9 mouse cellular contexts compared by ENCODE assay signal in the genomic region with DNA sequence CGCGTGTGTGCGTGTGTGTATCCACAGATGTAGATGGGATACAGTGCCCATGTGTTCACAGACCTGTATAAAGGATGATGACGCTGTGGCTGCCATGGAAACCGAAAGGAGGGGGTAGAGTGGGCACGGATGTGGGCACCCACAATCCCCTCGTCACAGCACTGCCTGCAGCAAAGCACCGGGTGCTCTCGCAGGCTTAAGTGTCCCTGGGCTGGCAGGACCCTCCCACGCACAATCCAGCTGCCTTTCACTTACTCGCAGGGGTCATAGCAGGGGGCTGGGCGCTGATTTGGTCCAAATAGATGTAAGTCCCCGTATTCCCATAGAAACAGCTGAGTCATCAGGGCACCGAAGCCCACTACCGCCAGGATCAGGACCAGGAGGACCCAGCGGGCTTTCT. TPM values are rescaled to one million over a fixed set of nuclear protein-coding genes. Genes with fewer than 3 reads are reported as not detected.
DNase-seq lines count a peak whose midpoint lies in the region; ATAC-seq and TF ChIP-seq lines count a peak whose summit lies in the region.
"Had no signal": no experiment of that assay in that cellular context is flagged by ENCODE, and none has a peak within 500 bp of the region (broad histone marks: within the 10 kb centered on the region; RNA-seq: fewer than 3 reads in every experiment).

No protein-coding gene starts in this region.

- H3K36me3 ChIP-seq in forebrain, embryonic 14.5 days (ENCODE audit: control insufficient read depth, insufficient read depth, low read length), result peaks cover 30% of the 10 kb centered on the region
- H3K36me3 ChIP-seq in midbrain, embryonic 15.5 days (replicated peaks), result peaks cover 9% of the 10 kb centered on the region
- peaks cover 16% of the 10 kb centered on the region for H3K36me3 ChIP-seq in thymus, adult 2 months (ENCODE audit: control insufficient read depth, insufficient read depth, low read length)

- H3K9me3 ChIP-seq in forebrain, embryonic 14.5 days (replicated peaks; ENCODE audit: control insufficient read depth, low read length), result no peaks in the 10 kb centered on the region
- H3K9me3 ChIP-seq in midbrain, embryonic 15.5 days, result no peaks in the 10 kb centered on the region

- 73% methylated on average over 16 of the region's 16 CpGs for WGBS in forebrain, embryonic 14.5 days
- WGBS in midbrain, embryonic 15.5 days, result 57% methylated on average over 16 of the region's 16 CpGs
- WGBS in thymus, adult 2 months, result 10% methylated on average over 16 of the region's 16 CpGs

- no peak overlapping the region for H3K27ac ChIP-seq in forebrain, embryonic 14.5 days (ENCODE audit: low read depth, low read length)
- H3K27ac ChIP-seq in left cerebral cortex, adult 2 months, result peak overlapping the region; percentile 97
- no peak overlapping the region for H3K27ac ChIP-seq in midbrain, embryonic 15.5 days
- H3K27ac ChIP-seq in thymus, adult 2 months (ENCODE audit: control insufficient read depth, insufficient read depth, low read length), result peak overlapping the region; percentile 91

- TF ChIP-seq CTCF in left cerebral cortex, adult 2 months (IDR thresholded peaks at IDR 0.05), result no peak
- peak; percentile 40; the same call in 1 of the 2 replicates for TF ChIP-seq CTCF in thymus, adult 2 months (IDR thresholded peaks at IDR 0.05; ENCODE audit: borderline replicate concordance, control insufficient read depth, extremely low read depth, insufficient read depth, low read length, poor library complexity)

- peak; percentile 65 for ATAC-seq in forebrain, embryonic 14.5 days
- ATAC-seq in midbrain, embryonic 15.5 days (replicated peaks), result peak; percentile 37

- H3K27me3 ChIP-seq in forebrain, embryonic 14.5 days (replicated peaks; ENCODE audit: control insufficient read depth, insufficient read depth, low read length), result no peaks in the 10 kb centered on the region
- H3K27me3 ChIP-seq in midbrain, embryonic 15.5 days (replicated peaks), result no peaks in the 10 kb centered on the region
- H3K27me3 ChIP-seq in thymus, adult 2 months (ENCODE audit: control insufficient read depth, insufficient read depth, low read length), result no peaks in the 10 kb centered on the region

- peak; percentile 80 for TF ChIP-seq POLR2A in thymus, adult 2 months (IDR thresholded peaks at IDR 0.05; ENCODE audit: control insufficient read depth, extremely low read depth, insufficient read depth, low read length, poor library complexity)

- DNase-seq in gastrocnemius, postnatal 25 days, result peak; percentile 43
- DNase-seq in gastrocnemius, adult 18-20 months (ENCODE audit: low spot score), result no peak
- peak; percentile 93 to 98 for DNase-seq in CD8-positive naive resting alpha-beta T cell, adult 2 months (ENCODE audit: low read depth in 2 of 2, low spot score in 2 of 2)
- DNase-seq in forebrain, embryonic 14.5 days (ENCODE audit: low spot score), result peak; percentile 59
- peak; percentile 88 to 91 for DNase-seq in left cerebral cortex, adult 2 months (ENCODE audit: extremely low spot score in 1 of 2, low spot score in 2 of 2)
- DNase-seq in thymus, adult 2 months, result peak; percentile 95
- DNase-seq in embryo, embryonic 10 days (ENCODE audit: low spot score), result no peak

- peak overlapping the region; percentile 86 for H3K4me2 ChIP-seq in forebrain, embryonic 14.5 days (ENCODE audit: low read length)
- peak overlapping the region; percentile 75 for H3K4me2 ChIP-seq in midbrain, embryonic 15.5 days

- intact Hi-C loops in left cerebral cortex, adult 2 months (cut with DNase I), result no loop called here

- no peak overlapping the region; the same call in 1 of the 2 replicates for H3K9ac ChIP-seq in forebrain, embryonic 14.5 days (ENCODE audit: low read length)
- H3K9ac ChIP-seq in midbrain, embryonic 15.5 days, result no peak overlapping the region

- H3K4me3 ChIP-seq in forebrain, embryonic 14.5 days (ENCODE audit: low read depth, low read length), result peak overlapping the region; percentile 6; the same call in 1 of the 2 replicates
- H3K4me3 ChIP-seq in left cerebral cortex, adult 2 months, result peak overlapping the region; percentile 73
- H3K4me3 ChIP-seq in midbrain, embryonic 15.5 days, result peak overlapping the region; percentile 59
- H3K4me3 ChIP-seq in thymus, adult 2 months (ENCODE audit: control insufficient read depth, insufficient read depth, low read length), result peak overlapping the region; percentile 81

- peaks cover 8% of the 10 kb centered on the region; the same call in 1 of the 2 replicates for H3K4me1 ChIP-seq in forebrain, embryonic 14.5 days (ENCODE audit: control insufficient read depth, insufficient read depth, low read length)
- H3K4me1 ChIP-seq in midbrain, embryonic 15.5 days, result peaks cover 16% of the 10 kb centered on the region
- peaks cover 32% of the 10 kb centered on the region for H3K4me1 ChIP-seq in thymus, adult 2 months (replicated peaks; ENCODE audit: control insufficient read depth, insufficient read depth, low read length)

RNA-seq across cellular contexts. Expression of gene Pld3, which starts 11.6 kb away (rescaled TPM):
- total RNA-seq in gastrocnemius, postnatal 25 days (2021), result 10 to 100 TPM; 14.9 to 15.0 TPM
- total RNA-seq in gastrocnemius, adult 18-20 months (2021), result 10 to 100 TPM; 15.1 to 16.1 TPM
- 98.6 and 108 TPM in 2 replicates for polyA plus RNA-seq in forebrain, embryonic 14.5 days (2014; fragmentation: Nextera tagmentation; extraction: Ambion mirVana)
- total RNA-seq in left cerebral cortex, adult 2 months (2021), result 100 to 1,000 TPM; 746 to 788 TPM
- 156 and 157 TPM in 2 replicates for polyA plus RNA-seq in midbrain, embryonic 15.5 days (2015; fragmentation: Nextera tagmentation; extraction: Ambion mirVana)
- 456 and 516 TPM in 2 replicates for polyA plus RNA-seq in thymus, adult 2 months (2012; rRNA removed)

RNA-seq across cellular contexts. Expression of gene 2310022A10Rik, which starts 11.6 kb away (rescaled TPM):
- 100 to 1,000 TPM in 1 of 2 experiments, 10 to 100 TPM in 1; 88.3 to 110 TPM for total RNA-seq in gastrocnemius, postnatal 25 days (2021)
- 100 to 1,000 TPM; 103 to 116 TPM for total RNA-seq in gastrocnemius, adult 18-20 months (2021)
- polyA plus RNA-seq in forebrain, embryonic 14.5 days (2014; fragmentation: Nextera tagmentation; extraction: Ambion mirVana), result 26.3 and 31.2 TPM in 2 replicates
- total RNA-seq in left cerebral cortex, adult 2 months (2021), result 10 to 100 TPM; 25.9 to 27.1 TPM
- polyA plus RNA-seq in midbrain, embryonic 15.5 days (2015; fragmentation: Nextera tagmentation; extraction: Ambion mirVana), result 38.7 and 40.5 TPM in 2 replicates
- 58.0 and 58.1 TPM in 2 replicates for polyA plus RNA-seq in thymus, adult 2 months (2012; rRNA removed)

RNA-seq across cellular contexts. Expression of gene Hipk4, which starts 18.4 kb away (rescaled TPM):
- total RNA-seq in gastrocnemius, postnatal 25 days (2021), result under 1 TPM; 0.13 to 0.18 TPM
- not detected for total RNA-seq in gastrocnemius, adult 18-20 months (2021)
- 0.08 and 0.27 TPM in 2 replicates for polyA plus RNA-seq in forebrain, embryonic 14.5 days (2014; fragmentation: Nextera tagmentation; extraction: Ambion mirVana)
- total RNA-seq in left cerebral cortex, adult 2 months (2021), result under 1 TPM in 1 of 2 experiments, not detected in 1; 0.16 TPM
- polyA plus RNA-seq in midbrain, embryonic 15.5 days (2015; fragmentation: Nextera tagmentation; extraction: Ambion mirVana), result 0.83 and 0.99 TPM in 2 replicates
- polyA plus RNA-seq in thymus, adult 2 months (2012; rRNA removed), result 1.1 and 1.3 TPM in 2 replicates
- total RNA-seq: MEL had no signal

RNA-seq across cellular contexts. Expression of gene Prx, which starts 42.3 kb away (rescaled TPM):
- 10 to 100 TPM; 11.6 to 13.0 TPM for total RNA-seq in gastrocnemius, postnatal 25 days (2021)
- total RNA-seq in gastrocnemius, adult 18-20 months (2021), result 1 to 10 TPM; 5.2 to 6.6 TPM
- 0.55 and 0.73 TPM in 2 replicates for polyA plus RNA-seq in forebrain, embryonic 14.5 days (2014; fragmentation: Nextera tagmentation; extraction: Ambion mirVana)
- under 1 TPM; 0.47 to 0.50 TPM for total RNA-seq in left cerebral cortex, adult 2 months (2021)
- 1.4 and 1.6 TPM in 2 replicates for polyA plus RNA-seq in midbrain, embryonic 15.5 days (2015; fragmentation: Nextera tagmentation; extraction: Ambion mirVana)
- 2.0 and 2.4 TPM in 2 replicates for polyA plus RNA-seq in thymus, adult 2 months (2012; rRNA removed)

RNA-seq across cellular contexts. Expression of gene Akt2, which starts 49.9 kb away (rescaled TPM):
- 100 to 1,000 TPM; 135 to 147 TPM for total RNA-seq in gastrocnemius, postnatal 25 days (2021)
- total RNA-seq in gastrocnemius, adult 18-20 months (2021), result 100 to 1,000 TPM; 171 to 178 TPM
- 80.6 and 85.8 TPM in 2 replicates for polyA plus RNA-seq in forebrain, embryonic 14.5 days (2014; fragmentation: Nextera tagmentation; extraction: Ambion mirVana)
- total RNA-seq in left cerebral cortex, adult 2 months (2021), result 100 to 1,000 TPM; 115 to 116 TPM
- polyA plus RNA-seq in midbrain, embryonic 15.5 days (2015; fragmentation: Nextera tagmentation; extraction: Ambion mirVana), result 60.8 and 66.1 TPM in 2 replicates
- 133 and 139 TPM in 2 replicates for polyA plus RNA-seq in thymus, adult 2 months (2012; rRNA removed)

Comparison
In these comparisons a context has a peak if more than half of its experiments do, and no peak if none do; other contexts are left out.
1. DNase-seq: peak in gastrocnemius, postnatal 25 days (single experiment), CD8-positive naive resting alpha-beta T cell, adult 2 months (2 of 2), forebrain, embryonic 14.5 days (single experiment), left cerebral cortex, adult 2 months (2 of 2) and thymus, adult 2 months (single experiment); none in gastrocnemius, adult 18-20 months (single experiment) and embryo, embryonic 10 days (single experiment).
2. H3K27ac ChIP-seq: peak in left cerebral cortex, adult 2 months (single experiment) and thymus, adult 2 months (single experiment); none in forebrain, embryonic 14.5 days (single experiment) and midbrain, embryonic 15.5 days (single experiment).
3. H3K4me3 ChIP-seq: peak in every context shown above with its lines; median percentile 81 in thymus, adult 2 months; 73 in left cerebral cortex, adult 2 months; 59 in midbrain, embryonic 15.5 days; 6 in forebrain, embryonic 14.5 days.
4. RNA of gene Pld3, which starts 11.6 kb away (total RNA-seq): 746 to 788 TPM in left cerebral cortex, adult 2 months; 15.1 to 16.1 TPM in gastrocnemius, adult 18-20 months and 14.9 to 15.0 TPM in gastrocnemius, postnatal 25 days; every median in the first group is over 10 times any median in the second.